Mouse (Mus musculus): ENCODE measurements around the gene Grb2. TPM values are rescaled to one million over a fixed set of nuclear protein-coding genes. Genes with fewer than 3 reads are reported as not detected.

The Grb2 gene
- total RNA-seq, 1 experiment from 2014 or later: 103 TPM

GRCm38 (mm10) chr11:115689137-115689915 is 19.1 kb downstream of the Grb2 start:
- no peak for DNase-seq

GRCm38 (mm10) chr11:115686369-115686768 is 22.0 kb downstream of the Grb2 start:
- DNase-seq: no peak

- no peak for DNase-seq
Observed at GRCm38 (mm10) chr11:115685954-115686353, 22.4 kb downstream of the Grb2 start.

GRCm38 (mm10) chr11:115684877-115685276 is 23.5 kb downstream of the Grb2 start:
- DNase-seq: peak; percentile 37

GRCm38 (mm10) chr11:115683326-115683725 is 25.1 kb downstream of the Grb2 start:
- no peak for DNase-seq

GRCm38 (mm10) chr11:115682411-115682810 is 26.0 kb downstream of the Grb2 start:
- DNase-seq: no peak

GRCm38 (mm10) chr11:115679554-115680238 is 28.7 kb downstream of the Grb2 start:
- DNase-seq: no peak

GRCm38 (mm10) chr11:115678861-115679260 is 29.5 kb downstream of the Grb2 start:
- DNase-seq: no peak

- no peak for DNase-seq
Observed at GRCm38 (mm10) chr11:115677511-115677910, 30.9 kb downstream of the Grb2 start.

GRCm38 (mm10) chr11:115676738-115677137 is 31.7 kb downstream of the Grb2 start:
- no peak for DNase-seq

- DNase-seq: no peak
Observed at GRCm38 (mm10) chr11:115674235-115674865, 34.0 kb downstream of the Grb2 start.

GRCm38 (mm10) chr11:115673471-115674234 is 34.7 kb downstream of the Grb2 start:
- no peak for DNase-seq

- no peak for DNase-seq
Observed at GRCm38 (mm10) chr11:115672226-115672987, 36.0 kb downstream of the Grb2 start.

- DNase-seq: no peak
Observed at GRCm38 (mm10) chr11:115670451-115671050, 37.8 kb downstream of the Grb2 start.

GRCm38 (mm10) chr11:115663676-115664335 is 44.6 kb downstream of the Grb2 start:
- DNase-seq: no peak

GRCm38 (mm10) chr11:115660376-115660775 is 48.0 kb downstream of the Grb2 start:
- peak; percentile 31 for DNase-seq

- DNase-seq: no peak
Observed at GRCm38 (mm10) chr11:115658521-115658920, 49.9 kb downstream of the Grb2 start.

GRCm38 (mm10) chr11:115654128-115654527 is 54.3 kb downstream of the Grb2 start:
- DNase-seq: no peak

GRCm38 (mm10) chr11:115653194-115653593 is 55.2 kb downstream of the Grb2 start:
- DNase-seq: no peak

GRCm38 (mm10) chr11:115651680-115652079 is 56.7 kb downstream of the Grb2 start:
- DNase-seq: no peak

GRCm38 (mm10) chr11:115649706-115650105 is 58.7 kb downstream of the Grb2 start:
- no peak for DNase-seq

Data from adrenal gland, postnatal 14 days (tissue).